Mouse (Mus musculus): ENCODE measurements at regions not wholly inside any gene's neighbourhood (a gene's known extent, or its start where the extent isn't known, plus 50 kb on each side); places are given as distances from the start of the nearest gene placed in this dataset.

GRCm38 (mm10) chr13:107909343-107910067 lies 134.7 kb upstream of the Smim15 start:
- in situ Hi-C loops (cut with MboI; ENCODE audit: low pct_unique_long_range_greater_than_20kb in 1 of 2, low sequenced_read_pairs in 2 of 2, unreplicated experiment in 1 of 2): no loop called here

- in situ Hi-C loops (cut with MboI; ENCODE audit: low pct_unique_long_range_greater_than_20kb in 1 of 2, low sequenced_read_pairs in 2 of 2, unreplicated experiment in 1 of 2): no loop called here
These were observed 136.3 kb upstream of the Smim15 start for GRCm38 (mm10) chr13:107907966-107908365.

- in situ Hi-C loops (cut with MboI; ENCODE audit: low pct_unique_long_range_greater_than_20kb in 1 of 2, low sequenced_read_pairs in 2 of 2, unreplicated experiment in 1 of 2): no loop called here
These were observed 139.4 kb upstream of the Smim15 start for GRCm38 (mm10) chr13:107904851-107905250.

- in situ Hi-C loops (cut with MboI; ENCODE audit: low pct_unique_long_range_greater_than_20kb in 1 of 2, low sequenced_read_pairs in 2 of 2, unreplicated experiment in 1 of 2): no loop called here
These were observed 140.1 kb upstream of the Smim15 start for GRCm38 (mm10) chr13:107904051-107904740.

GRCm38 (mm10) chr13:107903150-107903959 lies 140.9 kb upstream of the Smim15 start:
- in situ Hi-C loops (cut with MboI; ENCODE audit: low pct_unique_long_range_greater_than_20kb in 1 of 2, low sequenced_read_pairs in 2 of 2, unreplicated experiment in 1 of 2): no loop called here

GRCm38 (mm10) chr13:107902800-107903149 lies 141.5 kb upstream of the Smim15 start:
- in situ Hi-C loops (cut with MboI; ENCODE audit: low pct_unique_long_range_greater_than_20kb in 1 of 2, low sequenced_read_pairs in 2 of 2, unreplicated experiment in 1 of 2): no loop called here

- in situ Hi-C loops (cut with MboI; ENCODE audit: low pct_unique_long_range_greater_than_20kb in 1 of 2, low sequenced_read_pairs in 2 of 2, unreplicated experiment in 1 of 2): no loop called here
These were observed 144.5 kb upstream of the Smim15 start for GRCm38 (mm10) chr13:107899600-107900229.

- in situ Hi-C loops (cut with MboI; ENCODE audit: low pct_unique_long_range_greater_than_20kb in 1 of 2, low sequenced_read_pairs in 2 of 2, unreplicated experiment in 1 of 2): no loop called here
These were observed 146.6 kb upstream of the Smim15 start for GRCm38 (mm10) chr13:107897646-107898045.

GRCm38 (mm10) chr13:107897184-107897583 lies 147.1 kb upstream of the Smim15 start:
- in situ Hi-C loops (cut with MboI; ENCODE audit: low pct_unique_long_range_greater_than_20kb in 1 of 2, low sequenced_read_pairs in 2 of 2, unreplicated experiment in 1 of 2): no loop called here

GRCm38 (mm10) chr13:107893581-107894183 lies 150.6 kb upstream of the Smim15 start:
- in situ Hi-C loops (cut with MboI; ENCODE audit: low pct_unique_long_range_greater_than_20kb in 1 of 2, low sequenced_read_pairs in 2 of 2, unreplicated experiment in 1 of 2): no loop called here

GRCm38 (mm10) chr13:107893081-107893480 lies 151.2 kb upstream of the Smim15 start:
- in situ Hi-C loops (cut with MboI; ENCODE audit: low pct_unique_long_range_greater_than_20kb in 1 of 2, low sequenced_read_pairs in 2 of 2, unreplicated experiment in 1 of 2): no loop called here

GRCm38 (mm10) chr13:107891946-107892345 lies 152.3 kb upstream of the Smim15 start:
- in situ Hi-C loops (cut with MboI; ENCODE audit: low pct_unique_long_range_greater_than_20kb in 1 of 2, low sequenced_read_pairs in 2 of 2, unreplicated experiment in 1 of 2): no loop called here

- in situ Hi-C loops (cut with MboI; ENCODE audit: low pct_unique_long_range_greater_than_20kb in 1 of 2, low sequenced_read_pairs in 2 of 2, unreplicated experiment in 1 of 2): no loop called here
These were observed 153.1 kb upstream of the Smim15 start for GRCm38 (mm10) chr13:107890866-107891821.

GRCm38 (mm10) chr13:107889985-107890865 lies 154.0 kb upstream of the Smim15 start:
- in situ Hi-C loops (cut with MboI; ENCODE audit: low pct_unique_long_range_greater_than_20kb in 1 of 2, low sequenced_read_pairs in 2 of 2, unreplicated experiment in 1 of 2): no loop called here

GRCm38 (mm10) chr13:107889588-107889984 lies 154.7 kb upstream of the Smim15 start:
- in situ Hi-C loops (cut with MboI; ENCODE audit: low pct_unique_long_range_greater_than_20kb in 1 of 2, low sequenced_read_pairs in 2 of 2, unreplicated experiment in 1 of 2): no loop called here

GRCm38 (mm10) chr13:107888571-107889451 lies 155.4 kb upstream of the Smim15 start:
- in situ Hi-C loops (cut with MboI; ENCODE audit: low pct_unique_long_range_greater_than_20kb in 1 of 2, low sequenced_read_pairs in 2 of 2, unreplicated experiment in 1 of 2): no loop called here

All from mouse embryonic stem cell (cell line).